Mouse (Mus musculus) testis, adult 2 months (tissue): ENCODE data around the gene Pknox1.

Experiments
- CTCF ChIP-seq: fragments of 200-500 bp; IDR thresholded peaks from 2 replicates; pipeline ENCODE4 v1.5.1; 2012; ENCODE audit warnings: low read depth, mild to moderate bottlenecking, inconsistent platforms, low read length, moderate library complexity; ENCODE audit not compliant: control insufficient read depth, insufficient read depth, insufficient replicate concordance
- POLR2A ChIP-seq: fragments of 200-500 bp; IDR thresholded peaks from 2 replicates; pipeline ENCODE4 v1.6.1; 2012; ENCODE audit warnings: low read depth, mild to moderate bottlenecking, inconsistent platforms, low read length, moderate library complexity; ENCODE audit not compliant: control insufficient read depth

- TF ChIP-seq CTCF (no peak), POLR2A (no peak)
These were observed 265 bp downstream of the Pknox1 start for GRCm38 (mm10) chr17:31564858-31565140.
